Mouse (Mus musculus) stomach, postnatal 0 days (tissue): ENCODE measurements around the gene Narfl. TPM values are rescaled to one million over a fixed set of nuclear protein-coding genes. Genes with fewer than 3 reads are reported as not detected.

Source experiments
- ATAC-seq: fragments of 200-750 bp; cut with Nextera tagmentation; 2 replicates; pipeline ENCODE4 v1.8.0; 2017; ENCODE audit not compliant: low FRiP score, low TSS enrichment
- DNase-seq: peaks from one replicate; pipeline ENCODE4 v3.0.0-alpha.2; 2016; ENCODE audit warnings: low spot score
- H3K27ac ChIP-seq: fragments of 300-500 bp; sonication (generic); replicated peaks from 2 replicates; pipeline ENCODE4 v1.5.1; 2014; ENCODE audit warnings: mild to moderate bottlenecking, control low read depth
- H3K27me3 ChIP-seq: fragments of 300-500 bp; sonication (generic); 2 replicates; pipeline ENCODE4 v1.6.1; 2014; ENCODE audit warnings: low read length; ENCODE audit not compliant: control insufficient read depth, insufficient read depth
- H3K36me3 ChIP-seq: fragments of 300-500 bp; sonication (generic); 2 replicates; pipeline ENCODE4 v1.6.1; 2014; ENCODE audit warnings: low read length, mixed read lengths; ENCODE audit not compliant: control insufficient read depth, insufficient read depth
- H3K4me1 ChIP-seq: fragments of 300-500 bp; sonication (generic); replicated peaks from 2 replicates; pipeline ENCODE4 v1.6.1; 2014; ENCODE audit warnings: antibody characterized with exemption; ENCODE audit not compliant: control insufficient read depth, insufficient read depth
- H3K4me2 ChIP-seq: fragments of 300-500 bp; sonication (generic); replicated peaks from 2 replicates; pipeline ENCODE4 v1.6.1; 2014; ENCODE audit warnings: low read depth, mild to moderate bottlenecking, control low read depth, moderate library complexity
- H3K4me3 ChIP-seq: fragments of 300-500 bp; sonication (generic); 2 replicates; pipeline ENCODE4 v1.5.1; 2014; ENCODE audit warnings: low read depth, low read length, control low read depth
- H3K9ac ChIP-seq: fragments of 300-500 bp; sonication (generic); 2 replicates; pipeline ENCODE4 v1.6.1; 2014; ENCODE audit warnings: mild to moderate bottlenecking, low read length, control low read depth, mixed read lengths
- H3K9me3 ChIP-seq: fragments of 300-500 bp; sonication (generic); 2 replicates; pipeline ENCODE4 v1.6.1; 2016; ENCODE audit warnings: low read length; ENCODE audit not compliant: control insufficient read depth
- CTCF ChIP-seq: IDR thresholded peaks from 2 replicates; pipeline ENCODE4 v1.5.1; 2016; ENCODE audit warnings: antibody characterized with exemption, low read depth, mild to moderate bottlenecking, moderate library complexity
- EP300 ChIP-seq: optimal IDR thresholded peaks from 2 replicates; pipeline ENCODE3; 2016; ENCODE audit warnings: antibody characterized with exemption
- WGBS: fragments of 180-500 bp; shearing (Covaris S2); extraction: QIAGEN DNeasy Blood & Tissue Kit; methylation state at CpG from one replicate; pipeline ENCODE4 v1.1.7; 2014; 5-methylcytosine and 5-hydroxymethylcytosine counted together
- polyA plus RNA-seq: library from polyadenylated mRNA; unstranded; fragments of >200 nt; fragmentation: Nextera tagmentation; extraction: Ambion mirVana; gene quantifications from 2 replicates; pipeline ENCODE4 v1.2.1, GENCODE M21; 2015

Narfl gene
- polyA plus RNA-seq: 19.1 and 20.9 TPM in 2 replicates

DNA sequence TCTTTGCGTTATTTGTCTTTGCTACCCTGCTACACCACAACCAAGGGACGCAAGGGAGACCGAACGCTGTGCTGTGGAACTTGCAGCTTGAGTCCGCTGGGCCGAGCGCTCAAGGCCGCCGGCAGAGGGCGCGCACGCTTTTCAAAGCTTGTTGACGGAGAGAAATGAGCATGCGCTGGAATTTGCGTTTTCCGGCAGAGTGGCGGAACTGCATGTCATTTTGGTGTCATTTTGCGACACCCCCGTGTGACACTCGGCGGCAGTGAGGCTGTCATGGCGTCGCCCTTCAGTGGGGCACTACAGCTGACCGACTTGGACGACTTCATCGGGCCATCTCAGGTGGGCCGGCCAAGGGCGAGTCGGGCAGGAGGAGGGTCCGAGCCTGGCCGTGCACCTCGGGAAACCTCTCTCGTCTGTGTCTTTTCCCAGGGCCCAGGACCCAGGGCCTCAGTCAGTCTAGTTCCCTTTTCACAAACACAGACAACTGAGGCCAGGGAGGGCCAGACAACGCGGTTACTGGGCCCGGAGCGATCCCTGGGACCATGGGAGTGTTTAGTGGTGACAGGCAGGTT, at the start of gene Narfl:
Narfl (plus strand) TSS at position 228 of the 572 bp plus-strand sequence.
- H3K27ac ChIP-seq: no peak within 1 kb of the TSS; the same call in 1 of the 2 replicates
- under 1% methylated on average over 37 of the region's 37 CpGs for WGBS
- H3K36me3 ChIP-seq: no peaks in the 10 kb centered on the region; the same call in 1 of the 2 replicates
- peak within 1 kb of the TSS; percentile 87 for H3K9ac ChIP-seq
- peak; percentile 98 for DNase-seq
- peaks cover 3% of the 10 kb centered on the region for H3K4me1 ChIP-seq
- no peaks in the 10 kb centered on the region for H3K27me3 ChIP-seq
- peak; percentile 84 for ATAC-seq
- TF ChIP-seq CTCF (peak; percentile 100), EP300 (no peak)
- peak within 1 kb of the TSS; percentile 71 for H3K4me3 ChIP-seq
- peak within 1 kb of the TSS; percentile 77 for H3K4me2 ChIP-seq
- no peaks in the 10 kb centered on the region for H3K9me3 ChIP-seq

DNA sequence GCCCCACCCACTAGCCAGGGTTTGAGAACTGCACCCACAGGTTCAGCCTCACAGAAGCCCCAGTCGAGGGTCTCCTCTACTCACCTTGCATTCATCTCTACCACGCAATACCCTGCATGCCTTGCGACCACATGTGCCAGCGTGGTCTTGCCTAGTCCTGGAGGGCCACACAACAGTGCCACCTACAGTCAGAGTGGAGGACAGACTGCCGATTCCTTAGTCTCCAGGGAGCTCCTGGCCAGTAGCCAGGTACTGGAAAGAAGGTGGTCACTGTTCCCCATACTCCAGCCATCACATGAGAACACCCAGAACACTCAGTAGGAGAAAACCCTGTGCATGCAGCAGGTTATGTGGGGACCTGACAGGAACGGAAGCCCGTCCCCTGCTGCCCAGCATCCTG, 49.7 kb upstream of the Narfl start:
- DNase-seq: no peak

DNA sequence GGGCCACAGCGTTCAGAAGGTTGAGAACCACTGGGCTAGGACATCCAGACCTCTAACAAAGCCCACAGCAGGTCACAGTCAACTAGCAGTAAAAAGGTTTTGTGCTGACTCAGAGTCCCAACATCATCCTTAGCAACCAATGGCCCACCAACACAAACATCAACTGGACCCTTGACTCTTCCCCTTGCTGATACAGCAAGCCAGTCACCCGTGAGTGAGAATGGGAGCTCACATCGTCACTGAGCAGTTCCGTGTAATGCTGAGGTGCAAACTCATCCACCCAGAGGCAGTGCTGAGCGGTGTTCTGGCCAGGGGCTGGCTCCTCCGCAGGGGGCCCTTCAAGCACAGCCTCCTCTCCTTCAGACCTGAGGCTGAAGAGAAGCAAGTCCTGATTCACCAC, 48.3 kb upstream of the Narfl start:
- no peak overlapping the region for H3K4me2 ChIP-seq
- ATAC-seq: no peak
- DNase-seq: no peak
- H3K27ac ChIP-seq: no peak overlapping the region
- 80% methylated on average over 6 of the region's 6 CpGs for WGBS
- H3K36me3 ChIP-seq: peaks cover 2% of the 10 kb centered on the region; the same call in 1 of the 2 replicates
- H3K27me3 ChIP-seq: no peaks in the 10 kb centered on the region
- H3K9me3 ChIP-seq: no peaks in the 10 kb centered on the region
- peaks cover 4% of the 10 kb centered on the region for H3K4me1 ChIP-seq
- TF ChIP-seq EP300 (no peak), CTCF (no peak)
- no peak overlapping the region for H3K9ac ChIP-seq
- H3K4me3 ChIP-seq: no peak overlapping the region

More for the DNA sequence above, 49.7 kb upstream of the Narfl start:
- Histone ChIP-seq H3K9me3 (no peaks in the 10 kb centered on the region), H3K4me2 (no peak overlapping the region), H3K4me1 (peaks cover 4% of the 10 kb centered on the region), H3K9ac (no peak overlapping the region), H3K4me3 (no peak overlapping the region), H3K27me3 (no peaks in the 10 kb centered on the region), H3K36me3 (peaks cover 4% of the 10 kb centered on the region; the same call in 1 of the 2 replicates), H3K27ac (no peak overlapping the region)
- 84% methylated on average over 7 of the region's 7 CpGs for WGBS
- no peak for ATAC-seq
- TF ChIP-seq CTCF: peak; percentile 46
- no peak for TF ChIP-seq EP300

DNA sequence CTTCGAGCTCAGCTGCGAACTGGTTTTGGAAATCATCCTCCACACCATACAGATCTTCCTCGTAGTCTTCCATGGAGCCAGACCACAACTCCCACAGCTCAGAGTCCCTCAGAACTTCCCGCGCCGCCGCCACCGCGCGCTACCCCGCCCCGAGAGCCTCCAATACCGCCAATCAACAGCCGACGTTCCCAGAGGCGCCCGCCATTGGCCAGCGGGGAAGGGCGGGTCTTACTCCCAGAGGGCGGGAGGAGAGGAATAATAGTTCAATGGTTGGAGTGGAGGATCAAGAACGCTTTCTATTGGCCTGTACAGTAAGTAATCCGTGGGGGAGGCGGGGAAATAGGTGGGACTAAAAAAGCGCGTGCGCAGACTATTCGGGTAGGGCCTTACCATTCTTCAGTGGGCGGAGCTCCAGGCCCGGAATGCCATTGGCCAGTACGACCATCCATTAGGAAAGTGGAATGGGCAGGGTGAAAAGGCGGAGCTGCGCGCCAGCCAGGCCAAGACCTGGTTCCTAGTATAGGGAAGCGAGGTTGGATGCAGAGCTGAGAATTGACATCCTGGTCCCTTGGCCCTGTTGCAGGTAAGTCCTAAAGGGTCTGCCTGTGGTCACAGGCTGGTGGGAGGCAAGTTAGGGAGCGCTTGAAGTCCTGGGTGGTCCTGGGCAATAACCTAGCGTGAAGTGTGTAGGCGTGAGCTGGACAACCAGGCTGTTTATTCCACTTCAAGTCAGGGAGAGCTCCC, 46.1 kb upstream of the Narfl start, which contains the start of the genes Chtf18 and Rpusd1:
Chtf18 (minus strand) TSS at position 155 of the 744 bp plus-strand sequence.
Rpusd1 (plus strand) TSS at position 406 of the 744 bp plus-strand sequence.
- Histone ChIP-seq H3K36me3 (no peaks in the 10 kb centered on the region), H3K4me3 (peak within 1 kb of the TSS; percentile 54), H3K27me3 (no peaks in the 10 kb centered on the region), H3K4me2 (peak within 1 kb of the TSS; percentile 92), H3K9me3 (no peaks in the 10 kb centered on the region), H3K4me1 (peaks cover 4% of the 10 kb centered on the region), H3K9ac (peak within 1 kb of the TSS; percentile 83), H3K27ac (no peak within 1 kb of the TSS)
- under 1% methylated on average over 37 of the region's 37 CpGs for WGBS
- DNase-seq (peak; percentile 99), ATAC-seq (peak; percentile 99)
- no peak for TF ChIP-seq EP300
- no peak for TF ChIP-seq CTCF

DNA sequence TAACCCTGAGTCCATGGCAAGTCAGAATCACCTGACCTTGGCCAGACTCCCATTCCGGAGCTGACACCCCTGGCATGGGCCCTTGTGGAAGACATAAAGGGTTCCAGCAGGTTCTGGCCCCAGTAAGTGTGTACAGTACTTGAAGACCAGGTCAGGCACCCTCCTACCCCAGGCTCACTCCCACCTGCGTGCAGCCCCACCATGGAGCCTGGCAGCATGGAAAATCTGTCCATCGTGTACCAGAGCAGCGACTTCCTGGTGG, 45.6 kb upstream of the Narfl start:
- peaks cover 4% of the 10 kb centered on the region for H3K4me1 ChIP-seq
- no peak overlapping the region for H3K27ac ChIP-seq
- WGBS: 15% methylated on average over 4 of the region's 4 CpGs
- DNase-seq: no peak
- TF ChIP-seq EP300: no peak
- no peak for TF ChIP-seq CTCF
- no peaks in the 10 kb centered on the region for H3K9me3 ChIP-seq
- peak overlapping the region; percentile 79 for H3K4me2 ChIP-seq
- H3K4me3 ChIP-seq: peak overlapping the region; percentile 47
- H3K9ac ChIP-seq: peak overlapping the region; percentile 83
- no peaks in the 10 kb centered on the region for H3K36me3 ChIP-seq
- ATAC-seq: no peak
- no peaks in the 10 kb centered on the region for H3K27me3 ChIP-seq

DNA sequence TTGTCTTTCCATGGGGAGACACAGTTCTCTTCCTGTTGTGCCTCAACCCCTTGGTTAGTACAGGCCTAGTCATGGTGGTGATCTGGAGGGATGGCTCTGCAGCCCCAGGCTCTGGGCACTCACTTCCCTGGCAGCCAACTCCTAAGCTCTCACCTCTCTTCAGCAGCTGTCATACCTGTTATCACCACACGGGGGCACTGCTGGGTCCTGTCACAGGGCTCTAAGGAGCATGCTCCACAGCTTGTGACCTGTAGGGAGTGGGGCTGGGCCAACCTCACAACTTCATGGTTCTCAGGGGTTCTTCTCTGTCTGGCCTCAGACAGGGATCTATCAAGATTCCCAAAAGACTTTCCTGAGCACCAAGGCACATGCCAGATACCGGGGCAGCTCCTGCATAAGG, 41.5 kb upstream of the Narfl start:
- ATAC-seq (no peak), DNase-seq (peak; percentile 89)
- H3K4me3 ChIP-seq: no peak overlapping the region
- H3K9ac ChIP-seq: no peak overlapping the region
- no peaks in the 10 kb centered on the region for H3K9me3 ChIP-seq
- TF ChIP-seq CTCF (peak; percentile 95), EP300 (no peak)
- H3K27ac ChIP-seq: no peak overlapping the region
- no peaks in the 10 kb centered on the region for H3K36me3 ChIP-seq
- H3K4me2 ChIP-seq: no peak overlapping the region
- no peaks in the 10 kb centered on the region; the same call in 1 of the 2 replicates for H3K4me1 ChIP-seq
- H3K27me3 ChIP-seq: no peaks in the 10 kb centered on the region
- 10% methylated on average over 2 of the region's 2 CpGs for WGBS
